Mouse (Mus musculus): Measurements from ENCODE around the gene Dop1b. TPM values are rescaled to one million over a fixed set of nuclear protein-coding genes. Genes with fewer than 3 reads are reported as not detected.
"Not testable (repeated sequence)": the region's sequence is repeated elsewhere in the genome, so short reads cannot be mapped to it uniquely, and the experiment has no call there.

Gene Dop1b
- polyA plus RNA-seq, 1 experiment from 2014 or later = 28.1 TPM

- H3K4me3 ChIP-seq = no peak overlapping the region
- no peak for ATAC-seq (ENCODE audit: low read depth)
- peak overlapping the region; percentile 46 for H3K27ac ChIP-seq (replicated peaks)
- H3K36me3 ChIP-seq = peaks cover 20% of the 10 kb centered on the region
- no peak overlapping the region; the same call in 1 of the 2 replicates for H3K4me2 ChIP-seq
- H3K9me3 ChIP-seq = peaks cover 7% of the 10 kb centered on the region
- 52% methylated on average over 20 of the region's 20 CpGs for WGBS
- H3K9ac ChIP-seq = no peak overlapping the region
- peaks cover 31% of the 10 kb centered on the region for H3K4me1 ChIP-seq (replicated peaks)
- H3K27me3 ChIP-seq = no peaks in the 10 kb centered on the region
These were observed 104.4 kb downstream of the Dop1b start for GRCm38 (mm10) chr16:93815856-93816736.

GRCm38 (mm10) chr16:93816861-93817260 is 105.2 kb downstream of the Dop1b start:
- no peak overlapping the region for H3K9ac ChIP-seq
- no peak for ATAC-seq (ENCODE audit: low read depth)
- H3K4me1 ChIP-seq (replicated peaks) = peaks cover 31% of the 10 kb centered on the region
- no peak overlapping the region for H3K4me2 ChIP-seq
- 0 out of 2 replicates have a peak, but pooled peaks cover under 1% of the 10 kb centered on the region for H3K9me3 ChIP-seq
- peak overlapping the region; percentile 46; the same call in 1 of the 2 replicates for H3K27ac ChIP-seq (replicated peaks)
- WGBS = 70% methylated on average over 7 of the region's 7 CpGs
- H3K4me3 ChIP-seq = no peak overlapping the region
- H3K27me3 ChIP-seq = no peaks in the 10 kb centered on the region
- peaks cover 12% of the 10 kb centered on the region for H3K36me3 ChIP-seq

GRCm38 (mm10) chr16:93817371-93817770 is 105.7 kb downstream of the Dop1b start:
- ATAC-seq (ENCODE audit: low read depth) = no peak
- no peaks in the 10 kb centered on the region for H3K9me3 ChIP-seq
- no peak overlapping the region for H3K4me2 ChIP-seq
- peaks cover 31% of the 10 kb centered on the region for H3K4me1 ChIP-seq (replicated peaks)
- no peaks in the 10 kb centered on the region for H3K27me3 ChIP-seq
- H3K36me3 ChIP-seq = peaks cover 7% of the 10 kb centered on the region
- 66% methylated on average over 5 of the region's 5 CpGs for WGBS
- H3K9ac ChIP-seq = no peak overlapping the region
- H3K27ac ChIP-seq (replicated peaks) = no peak overlapping the region
- no peak overlapping the region for H3K4me3 ChIP-seq

DNA sequence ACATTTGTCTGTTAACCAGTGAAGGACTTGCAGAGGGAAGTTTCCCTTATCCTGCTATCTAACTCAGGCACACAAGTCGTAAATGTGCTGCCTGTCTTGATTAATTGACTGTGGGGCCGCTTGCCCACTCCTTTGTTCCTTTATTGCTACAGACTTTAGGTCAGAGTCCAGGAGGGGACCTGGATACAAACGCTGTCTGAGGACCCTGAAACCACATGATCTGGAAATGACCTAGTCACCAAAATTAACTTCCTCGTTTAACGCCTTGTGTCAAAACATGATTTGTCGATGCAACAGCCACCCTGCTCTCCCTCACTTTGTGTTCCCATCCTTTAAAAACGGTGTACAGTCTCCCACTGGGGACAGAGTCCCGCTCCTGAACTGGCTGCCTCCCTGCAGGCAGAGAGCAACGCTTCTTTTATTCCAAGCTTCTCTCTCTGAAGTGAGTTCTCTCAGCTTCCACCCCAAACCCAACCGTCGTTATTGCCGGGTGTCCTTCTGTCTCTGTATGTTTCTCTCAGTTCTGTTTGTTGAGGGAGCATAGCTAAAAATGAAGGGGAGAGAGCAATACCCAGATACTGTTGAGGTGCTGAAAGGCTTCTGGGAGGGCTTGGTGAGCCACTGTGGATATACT is 107.1 kb downstream of the Dop1b start:
- H3K27ac ChIP-seq (replicated peaks) = no peak overlapping the region
- H3K4me2 ChIP-seq = peak overlapping the region; percentile 24; the same call in 1 of the 2 replicates
- no peak for ATAC-seq (ENCODE audit: low read depth)
- H3K9me3 ChIP-seq = peaks cover 4% of the 10 kb centered on the region
- peaks cover 4% of the 10 kb centered on the region; the same call in 1 of the 2 replicates for H3K36me3 ChIP-seq
- H3K4me3 ChIP-seq = no peak overlapping the region
- 3% methylated on average over 12 of the region's 12 CpGs for WGBS
- peaks cover 31% of the 10 kb centered on the region for H3K4me1 ChIP-seq (replicated peaks)
- H3K9ac ChIP-seq = no peak overlapping the region
- H3K27me3 ChIP-seq = no peaks in the 10 kb centered on the region

- H3K9me3 ChIP-seq = peaks cover 9% of the 10 kb centered on the region
- H3K9ac ChIP-seq = no peak overlapping the region
- H3K4me3 ChIP-seq = no peak overlapping the region
- no peak for ATAC-seq (ENCODE audit: low read depth)
- WGBS = 62% methylated on average over 4 of the region's 4 CpGs
- no peak overlapping the region for H3K4me2 ChIP-seq
- H3K4me1 ChIP-seq (replicated peaks) = peaks cover 31% of the 10 kb centered on the region
- no peaks in the 10 kb centered on the region for H3K36me3 ChIP-seq
- no peaks in the 10 kb centered on the region for H3K27me3 ChIP-seq
- H3K27ac ChIP-seq (replicated peaks) = no peak overlapping the region
These were observed 107.6 kb downstream of the Dop1b start for GRCm38 (mm10) chr16:93819325-93819696.

- 79% methylated on average over 1 of the region's 1 CpGs for WGBS
- Histone ChIP-seq H3K27me3 (no peaks in the 10 kb centered on the region), H3K9ac (no peak overlapping the region), H3K36me3 (no peaks in the 10 kb centered on the region), H3K27ac (replicated peaks) (no peak overlapping the region), H3K4me1 (replicated peaks) (peaks cover 31% of the 10 kb centered on the region), H3K9me3 (peaks cover 11% of the 10 kb centered on the region), H3K4me2 (no peak overlapping the region), H3K4me3 (no peak overlapping the region)
- no peak for ATAC-seq (ENCODE audit: low read depth)
These were observed 108.3 kb downstream of the Dop1b start for GRCm38 (mm10) chr16:93820040-93820439.

- Histone ChIP-seq H3K4me2 (no peak overlapping the region), H3K27ac (replicated peaks) (no peak overlapping the region), H3K4me3 (no peak overlapping the region), H3K9me3 (peaks cover 11% of the 10 kb centered on the region), H3K36me3 (no peaks in the 10 kb centered on the region), H3K27me3 (no peaks in the 10 kb centered on the region), H3K4me1 (replicated peaks) (peaks cover 18% of the 10 kb centered on the region), H3K9ac (no peak overlapping the region)
- 94% methylated on average over 3 of the region's 3 CpGs for WGBS
- ATAC-seq (ENCODE audit: low read depth) = no peak
These were observed 110.0 kb downstream of the Dop1b start for GRCm38 (mm10) chr16:93821706-93822105.

DNA sequence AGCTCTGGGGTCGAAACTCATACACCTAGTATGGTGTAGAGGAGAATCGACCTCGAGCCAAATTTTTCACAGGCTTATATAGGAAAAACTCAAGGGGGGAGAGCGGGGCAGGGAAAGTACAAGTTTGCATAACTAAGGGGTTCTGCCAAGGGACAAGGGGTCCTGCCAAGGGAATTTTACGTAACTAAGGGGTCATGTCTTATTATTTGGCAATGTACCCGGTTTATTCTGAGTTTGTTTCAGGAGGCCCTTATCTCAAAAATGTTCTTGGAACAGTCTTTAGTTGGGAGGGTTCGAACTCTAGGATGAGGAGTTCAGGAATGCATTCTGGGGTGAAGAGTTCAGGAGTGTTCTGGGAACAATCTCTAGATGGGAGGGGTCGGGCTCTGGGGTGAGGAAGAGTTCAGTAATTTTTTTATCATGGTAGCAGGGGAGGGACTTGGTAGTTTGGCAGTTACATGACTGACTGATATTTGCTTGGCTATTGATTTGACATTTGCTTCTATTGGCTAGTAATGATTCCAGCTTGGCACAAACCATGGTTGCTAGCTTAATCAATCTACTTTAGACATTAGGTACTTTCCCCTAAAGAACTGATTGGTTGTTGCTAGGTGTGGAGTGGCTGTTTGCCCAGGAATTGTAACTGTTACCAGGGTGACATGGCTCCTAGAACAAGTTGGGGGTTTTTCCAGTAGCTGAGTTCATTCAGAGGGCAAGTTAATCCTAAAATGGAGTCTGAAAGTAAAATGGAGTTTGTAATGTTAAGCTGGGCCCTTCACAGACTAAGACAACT is 110.9 kb downstream of the Dop1b start:
- WGBS = 88% methylated on average over 4 of the region's 8 CpGs
- not testable (repeated sequence) for H3K4me3 ChIP-seq; H3K36me3 ChIP-seq; H3K9ac ChIP-seq; H3K27ac ChIP-seq (replicated peaks); ATAC-seq (ENCODE audit: low read depth); H3K27me3 ChIP-seq; H3K4me2 ChIP-seq
- H3K9me3 ChIP-seq = peaks cover 11% of the 10 kb centered on the region
- H3K4me1 ChIP-seq (replicated peaks) = peaks cover 14% of the 10 kb centered on the region

- no peak overlapping the region for H3K9ac ChIP-seq
- H3K9me3 ChIP-seq = peaks cover 11% of the 10 kb centered on the region
- H3K4me2 ChIP-seq = no peak overlapping the region
- no peak overlapping the region for H3K4me3 ChIP-seq
- WGBS = 88% methylated on average over 4 of the region's 4 CpGs
- no peaks in the 10 kb centered on the region for H3K36me3 ChIP-seq
- ATAC-seq (ENCODE audit: low read depth) = no peak
- H3K27ac ChIP-seq (replicated peaks) = no peak overlapping the region
- H3K27me3 ChIP-seq = no peaks in the 10 kb centered on the region
- H3K4me1 ChIP-seq (replicated peaks) = no peaks in the 10 kb centered on the region
These were observed 113.1 kb downstream of the Dop1b start for GRCm38 (mm10) chr16:93824799-93825198.

DNA sequence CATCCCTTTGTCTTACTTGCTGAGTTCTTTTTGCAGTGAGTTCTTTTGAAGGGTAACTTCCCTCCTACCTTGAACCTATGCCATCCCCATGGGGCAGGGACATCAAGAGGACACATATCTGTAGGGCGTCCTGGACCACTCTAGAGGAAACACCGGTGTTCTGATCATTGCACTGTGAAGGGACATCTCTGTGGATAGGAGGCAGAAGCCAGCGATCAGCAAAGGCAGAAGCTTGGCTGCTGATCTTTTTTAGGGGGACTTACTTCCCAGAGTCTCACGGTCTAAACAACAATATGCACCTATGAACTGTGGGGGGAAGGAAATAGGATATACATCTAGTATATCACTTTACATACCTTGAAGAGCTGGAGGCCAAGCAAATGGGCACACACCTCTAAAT is 113.8 kb downstream of the Dop1b start:
- Histone ChIP-seq H3K4me1 (replicated peaks) (no peaks in the 10 kb centered on the region), H3K9me3 (peaks cover 11% of the 10 kb centered on the region), H3K36me3 (no peaks in the 10 kb centered on the region), H3K27ac (replicated peaks) (no peak overlapping the region), H3K9ac (no peak overlapping the region), H3K4me3 (no peak overlapping the region), H3K27me3 (no peaks in the 10 kb centered on the region), H3K4me2 (no peak overlapping the region)
- WGBS = 89% methylated on average over 4 of the region's 4 CpGs
- ATAC-seq (ENCODE audit: low read depth) = no peak

- Histone ChIP-seq H3K9ac (no peak overlapping the region), H3K27ac (replicated peaks) (no peak overlapping the region), H3K27me3 (no peaks in the 10 kb centered on the region), H3K4me3 (no peak overlapping the region), H3K4me1 (replicated peaks) (no peaks in the 10 kb centered on the region), H3K36me3 (no peaks in the 10 kb centered on the region), H3K4me2 (no peak overlapping the region), H3K9me3 (peaks cover 11% of the 10 kb centered on the region)
- no peak for ATAC-seq (ENCODE audit: low read depth)
- 70% methylated on average over 11 of the region's 11 CpGs for WGBS
These were observed 114.3 kb downstream of the Dop1b start for GRCm38 (mm10) chr16:93826054-93826453.

DNA sequence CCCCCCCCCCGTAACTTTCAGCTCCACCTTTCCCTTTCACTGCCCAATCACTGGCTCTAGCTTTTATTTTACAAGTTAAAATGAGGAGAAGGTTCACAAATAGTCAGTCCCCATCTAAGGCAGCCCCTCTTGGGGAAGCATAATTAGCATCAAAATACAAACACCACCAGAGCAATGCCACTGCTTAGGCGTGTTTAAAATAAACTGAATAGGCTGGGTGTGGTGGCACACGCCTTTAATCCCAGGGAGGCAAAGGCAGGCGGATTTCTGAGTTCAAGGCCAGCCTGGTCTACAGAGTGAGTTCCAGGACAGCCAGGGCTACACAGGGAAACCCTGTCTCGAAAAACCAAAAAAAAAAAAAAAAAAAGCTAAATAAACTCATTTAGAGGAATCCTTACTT is 114.8 kb downstream of the Dop1b start:
- WGBS = 47% methylated on average over 5 of the region's 5 CpGs
- peaks cover 11% of the 10 kb centered on the region for H3K9me3 ChIP-seq
- H3K9ac ChIP-seq = not testable (repeated sequence)

More for the DNA sequence above, 114.8 kb downstream of the Dop1b start:
- not testable (repeated sequence) for ATAC-seq (ENCODE audit: low read depth); H3K36me3 ChIP-seq; H3K27ac ChIP-seq (replicated peaks); H3K4me1 ChIP-seq (replicated peaks); H3K27me3 ChIP-seq; H3K4me3 ChIP-seq; H3K4me2 ChIP-seq

Data from neural tube, embryonic 13.5 days (tissue).